Mouse (Mus musculus) lung, adult 2 months (tissue): ENCODE data around the gene Barhl1.

ENCODE experiments used
- CTCF ChIP-seq: fragments of 200-500 bp; IDR thresholded peaks from 2 replicates; pipeline ENCODE4 v1.5.1; 2011; ENCODE audit warnings: mild to moderate bottlenecking, low read length, control low read depth; ENCODE audit not compliant: insufficient read depth
- POLR2A ChIP-seq: fragments of 200-500 bp; IDR thresholded peaks from 2 replicates; pipeline ENCODE4 v1.6.1; 2011; ENCODE audit warnings: low read depth, mild to moderate bottlenecking, control low read depth, low read length, borderline replicate concordance; ENCODE audit errors: extremely low read depth

- TF ChIP-seq CTCF (no peak), POLR2A (no peak)
Observed at GRCm38 (mm10) chr2:28961636-28962035, 45.2 kb upstream of the Barhl1 start.
